Mouse (Mus musculus) heart, adult 9 months (tissue): ENCODE measurements at regions not wholly inside any gene's neighbourhood (a gene's known extent, or its start where the extent isn't known, plus 50 kb on each side); places are given as distances from the start of the nearest gene placed in this dataset.

Experiments
- DNase-seq, 2 experiments: peaks; one replicate each; pipeline ENCODE4 v3.0.0; 2022; ENCODE audit warnings: low spot score in 2 of 2

- no peak for DNase-seq
These were observed 53.6 kb upstream of the Mvb12b start for GRCm38 (mm10) chr2:33941316-33941715.

GRCm38 (mm10) chr2:33939836-33940235 is 52.1 kb upstream of the Mvb12b start:
- no peak for DNase-seq
